Mouse (Mus musculus): ENCODE measurements around the gene Znhit1.

GRCm38 (mm10) chr5:136986695-136987137 is 1.1 kb downstream of the Znhit1 start, which contains the start of gene Plod3:
- TF ChIP-seq POLR2A (IDR thresholded peaks at IDR 0.05; ENCODE audit: low read depth, low read length): peak; percentile 31; the same call in 1 of the 2 replicates
- no peak for TF ChIP-seq CTCF (IDR thresholded peaks at IDR 0.05; ENCODE audit: extremely low read depth, insufficient read depth, insufficient read length, insufficient replicate concordance)
